Comparison of ENCODE assay signal across 7 mouse cellular contexts in the genomic region with DNA sequence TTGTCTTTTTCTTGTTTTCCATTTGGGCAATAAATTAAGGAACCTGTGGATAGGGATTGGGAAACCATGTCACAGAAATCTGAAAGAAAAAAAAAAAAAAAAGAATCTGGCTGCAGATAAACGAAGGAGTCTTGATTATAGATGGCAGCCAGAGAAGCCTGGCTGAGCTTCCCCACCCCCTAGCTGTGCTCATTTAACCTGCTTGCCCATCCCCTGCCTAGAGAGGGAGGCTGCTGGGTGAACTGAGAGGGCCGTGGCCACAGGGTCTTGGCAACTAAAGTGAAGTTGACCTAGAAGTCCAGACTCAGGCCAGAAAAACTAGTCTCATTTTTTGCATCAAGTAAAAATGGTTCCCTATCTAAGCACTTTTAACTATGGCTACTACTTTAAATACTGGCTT. TPM values are rescaled to one million over a fixed set of nuclear protein-coding genes. Genes with fewer than 3 reads are reported as not detected.
A peak's percentile ranks its signal among the peaks of the same experiment; 100 is the strongest.
DNase-seq lines count a peak whose midpoint lies in the region; ATAC-seq and TF ChIP-seq lines count a peak whose summit lies in the region.

No protein-coding gene starts in this region.

- TF ChIP-seq CTCF in stomach, postnatal 0 days (IDR thresholded peaks at IDR 0.05; ENCODE audit: low read depth): no peak

- H3K4me3 ChIP-seq in hindbrain, embryonic 11.5 days (ENCODE audit: low read depth, low read length): peak overlapping the region; percentile 53
- H3K4me3 ChIP-seq in liver, embryonic 12.5 days: peak overlapping the region; percentile 71
- H3K4me3 ChIP-seq in stomach, postnatal 0 days (ENCODE audit: low read depth, low read length): peak overlapping the region; percentile 66

- H3K9me3 ChIP-seq in hindbrain, embryonic 11.5 days (ENCODE audit: control insufficient read depth, low read length): no peaks in the 10 kb centered on the region
- H3K9me3 ChIP-seq in liver, embryonic 12.5 days (replicated peaks): no peaks in the 10 kb centered on the region
- no peaks in the 10 kb centered on the region for H3K9me3 ChIP-seq in stomach, postnatal 0 days (ENCODE audit: control insufficient read depth, low read length)

- ATAC-seq in hindbrain, embryonic 11.5 days (ENCODE audit: low FRiP score): no peak
- ATAC-seq in liver, embryonic 12.5 days: no peak
- no peak for ATAC-seq in stomach, postnatal 0 days (ENCODE audit: low FRiP score, low TSS enrichment)

- H3K36me3 ChIP-seq in hindbrain, embryonic 11.5 days (ENCODE audit: control insufficient read depth, insufficient read depth, low read length): peaks cover 4% of the 10 kb centered on the region; the same call in 1 of the 2 replicates
- H3K36me3 ChIP-seq in liver, embryonic 12.5 days: peaks cover 72% of the 10 kb centered on the region
- peaks cover 12% of the 10 kb centered on the region; the same call in 1 of the 2 replicates for H3K36me3 ChIP-seq in stomach, postnatal 0 days (ENCODE audit: control insufficient read depth, insufficient read depth, low read length)

- peak; percentile 46 for DNase-seq in testis, postnatal 14 days (ENCODE audit: low spot score)
- DNase-seq in testis, postnatal 10 days (ENCODE audit: low spot score): no peak
- peak; percentile 71 to 85 for DNase-seq in cerebellum, postnatal 10 days
- DNase-seq in hindbrain, embryonic 11.5 days (ENCODE audit: low spot score): peak; percentile 43
- peak; percentile 23 for DNase-seq in stomach, postnatal 0 days (ENCODE audit: low spot score)
- no peak for DNase-seq in spleen, adult 18-20 months

- H3K27ac ChIP-seq in hindbrain, embryonic 11.5 days (ENCODE audit: low read depth, low read length): peak overlapping the region; percentile 92
- H3K27ac ChIP-seq in liver, embryonic 12.5 days: peak overlapping the region; percentile 93
- peak overlapping the region; percentile 98 for H3K27ac ChIP-seq in stomach, postnatal 0 days (replicated peaks)

- peak overlapping the region; percentile 77 for H3K9ac ChIP-seq in hindbrain, embryonic 11.5 days (ENCODE audit: low read depth, low read length)
- peak overlapping the region; percentile 83 for H3K9ac ChIP-seq in liver, embryonic 12.5 days
- peak overlapping the region; percentile 41; the same call in 1 of the 2 replicates for H3K9ac ChIP-seq in stomach, postnatal 0 days (ENCODE audit: low read length)

- H3K27me3 ChIP-seq in hindbrain, embryonic 11.5 days (ENCODE audit: control insufficient read depth, insufficient read depth, low read length): no peaks in the 10 kb centered on the region
- H3K27me3 ChIP-seq in liver, embryonic 12.5 days (replicated peaks): no peaks in the 10 kb centered on the region
- H3K27me3 ChIP-seq in stomach, postnatal 0 days (ENCODE audit: control insufficient read depth, insufficient read depth, low read length): no peaks in the 10 kb centered on the region

- WGBS in hindbrain, embryonic 11.5 days: 0% methylated on average over 2 of the region's 2 CpGs
- 5% methylated on average over 2 of the region's 2 CpGs for WGBS in liver, embryonic 12.5 days (ENCODE audit: insufficient replicate concordance)
- WGBS in stomach, postnatal 0 days: 3% methylated on average over 2 of the region's 2 CpGs

- no peaks in the 10 kb centered on the region for H3K4me1 ChIP-seq in hindbrain, embryonic 11.5 days (replicated peaks; ENCODE audit: control insufficient read depth, insufficient read depth, low read length)
- H3K4me1 ChIP-seq in liver, embryonic 12.5 days: peaks cover 88% of the 10 kb centered on the region
- peaks cover 4% of the 10 kb centered on the region; the same call in 1 of the 2 replicates for H3K4me1 ChIP-seq in stomach, postnatal 0 days (replicated peaks; ENCODE audit: control insufficient read depth, insufficient read depth)

- no peak for TF ChIP-seq EP300 in stomach, postnatal 0 days (optimal IDR thresholded peaks at IDR 0.05)

- peak overlapping the region; percentile 87 for H3K4me2 ChIP-seq in hindbrain, embryonic 11.5 days (replicated peaks; ENCODE audit: low read depth, low read length)
- H3K4me2 ChIP-seq in liver, embryonic 12.5 days: peak overlapping the region; percentile 96
- peak overlapping the region; percentile 98 for H3K4me2 ChIP-seq in stomach, postnatal 0 days (replicated peaks; ENCODE audit: low read depth)

RNA-seq across cellular contexts. Expression of a gene that starts 3.4 kb away (rescaled TPM):
- 2.0 and 2.7 TPM in 2 replicates for polyA plus RNA-seq in hindbrain, embryonic 11.5 days (2014; fragmentation: Nextera tagmentation; extraction: Ambion mirVana)
- polyA plus RNA-seq in liver, embryonic 12.5 days (2016; fragmentation: Nextera tagmentation; extraction: Ambion mirVana): 0.64 and 0.77 TPM in 2 replicates
- polyA plus RNA-seq in stomach, postnatal 0 days (2015; fragmentation: Nextera tagmentation; extraction: Ambion mirVana): 30.8 and 33.8 TPM in 2 replicates

Comparison
In these comparisons a context has a peak if more than half of its experiments do, and no peak if none do; other contexts are left out.
1. DNase-seq: peak in testis, postnatal 14 days (single experiment), cerebellum, postnatal 10 days (2 of 2), hindbrain, embryonic 11.5 days (single experiment) and stomach, postnatal 0 days (single experiment); none in testis, postnatal 10 days (single experiment) and spleen, adult 18-20 months (0 of 2).
2. Peak in every context shown above with its lines, with median percentiles within 50 percentile points of each other: H3K27ac ChIP-seq, H3K4me2 ChIP-seq, H3K4me3 ChIP-seq and H3K9ac ChIP-seq.